Comparison of ENCODE assay signal across 8 mouse cellular contexts in genomic region chr5:142817524-142818434, GRCm38 (mm10). TPM values are rescaled to one million over a fixed set of nuclear protein-coding genes. Genes with fewer than 3 reads are reported as not detected.
DNase-seq lines count a peak whose midpoint lies in the region; ATAC-seq and TF ChIP-seq lines count a peak whose summit lies in the region.

Tnrc18 (minus strand) TSS chr5:142817662.

- peak within 1 kb of the TSS; percentile 99 for H3K4me3 ChIP-seq in brown adipose tissue, adult 24 weeks (ENCODE audit: insufficient read depth, low read depth, low read length)
- peak within 1 kb of the TSS; percentile 96 for H3K4me3 ChIP-seq in forebrain, embryonic 12.5 days (replicated peaks)
- H3K4me3 ChIP-seq in heart, embryonic 16.5 days (ENCODE audit: low read length): peak within 1 kb of the TSS; percentile 79
- peak within 1 kb of the TSS; percentile 59 to 67 for H3K4me3 ChIP-seq in liver, embryonic 14.5 days (ENCODE audit: insufficient read depth in 1 of 2, low read depth in 2 of 2, low read length in 2 of 2)
- peak within 1 kb of the TSS; percentile 98 for H3K4me3 ChIP-seq in neural tube, embryonic 11.5 days (ENCODE audit: low read depth, low read length)

- TF ChIP-seq CTCF in liver, embryonic 14.5 days (IDR thresholded peaks at IDR 0.05; ENCODE audit: low read depth): no peak

- TF ChIP-seq EP300 in liver, embryonic 14.5 days (IDR thresholded peaks at IDR 0.05; ENCODE audit: low read depth): no peak

- peak; percentile 87 to 89 for DNase-seq in B cell, adult 2 months
- peak; percentile 99 to 100 for DNase-seq in kidney, postnatal 36 days
- DNase-seq in liver, embryonic 14.5 days (ENCODE audit: low read depth in 3 of 3, low spot score in 3 of 3): peak; percentile 56 to 65 (median 60)
- DNase-seq in neural tube, embryonic 11.5 days (ENCODE audit: low spot score): peak; percentile 100
- DNase-seq in telencephalon, adult 2 months (ENCODE audit: low read depth, low spot score): peak; percentile 99

- H3K9me3 ChIP-seq in forebrain, embryonic 12.5 days: no peaks in the 10 kb centered on the region
- no peaks in the 10 kb centered on the region for H3K9me3 ChIP-seq in heart, embryonic 16.5 days (replicated peaks; ENCODE audit: control insufficient read depth, low read length)
- H3K9me3 ChIP-seq in liver, embryonic 14.5 days (ENCODE audit: control insufficient read depth, low read length): no peaks in the 10 kb centered on the region
- no peaks in the 10 kb centered on the region for H3K9me3 ChIP-seq in neural tube, embryonic 11.5 days (ENCODE audit: control insufficient read depth, low read length)

- no peaks in the 10 kb centered on the region for H3K27me3 ChIP-seq in forebrain, embryonic 12.5 days
- H3K27me3 ChIP-seq in heart, embryonic 16.5 days (ENCODE audit: control insufficient read depth, insufficient read depth, low read length): no peaks in the 10 kb centered on the region
- H3K27me3 ChIP-seq in liver, embryonic 14.5 days (ENCODE audit: control insufficient read depth, insufficient read depth, low read length): peaks cover 100% of the 10 kb centered on the region
- no peaks in the 10 kb centered on the region for H3K27me3 ChIP-seq in neural tube, embryonic 11.5 days (ENCODE audit: control insufficient read depth, insufficient read depth, low read length)

- H3K4me2 ChIP-seq in forebrain, embryonic 12.5 days: peak within 1 kb of the TSS; percentile 97
- peak within 1 kb of the TSS; percentile 92 for H3K4me2 ChIP-seq in heart, embryonic 16.5 days (ENCODE audit: low read depth, low read length)
- H3K4me2 ChIP-seq in liver, embryonic 14.5 days (ENCODE audit: low read depth): peak within 1 kb of the TSS; percentile 71
- H3K4me2 ChIP-seq in neural tube, embryonic 11.5 days (ENCODE audit: low read depth): peak within 1 kb of the TSS; percentile 96

- WGBS in forebrain, embryonic 12.5 days: under 1% methylated on average over 55 of the region's 56 CpGs
- WGBS in heart, embryonic 16.5 days: under 1% methylated on average over 55 of the region's 56 CpGs
- under 1% methylated on average over 55 of the region's 56 CpGs for WGBS in liver, embryonic 14.5 days (ENCODE audit: insufficient replicate concordance)
- WGBS in neural tube, embryonic 11.5 days: under 1% methylated on average over 55 of the region's 56 CpGs

- H3K27ac ChIP-seq in brown adipose tissue, adult 24 weeks (replicated peaks; ENCODE audit: low read depth, low read length): peak within 1 kb of the TSS; percentile 97
- H3K27ac ChIP-seq in forebrain, embryonic 12.5 days: peak within 1 kb of the TSS; percentile 100
- H3K27ac ChIP-seq in heart, embryonic 16.5 days (ENCODE audit: low read length): peak within 1 kb of the TSS; percentile 100
- peak within 1 kb of the TSS; percentile 67 for H3K27ac ChIP-seq in liver, embryonic 14.5 days
- peak within 1 kb of the TSS; percentile 100 for H3K27ac ChIP-seq in neural tube, embryonic 11.5 days (ENCODE audit: low read depth, low read length)

- peaks cover 15% of the 10 kb centered on the region for H3K36me3 ChIP-seq in forebrain, embryonic 12.5 days (replicated peaks)
- H3K36me3 ChIP-seq in heart, embryonic 16.5 days (ENCODE audit: control insufficient read depth, insufficient read depth): no peaks in the 10 kb centered on the region
- no peaks in the 10 kb centered on the region for H3K36me3 ChIP-seq in liver, embryonic 14.5 days (replicated peaks; ENCODE audit: control insufficient read depth, insufficient read depth, low read depth)
- H3K36me3 ChIP-seq in neural tube, embryonic 11.5 days (ENCODE audit: control insufficient read depth, insufficient read depth, low read length): no peaks in the 10 kb centered on the region

- ATAC-seq in forebrain, embryonic 12.5 days (ENCODE audit: low FRiP score): peak; percentile 81
- ATAC-seq in heart, embryonic 16.5 days (replicated peaks; ENCODE audit: extremely low read depth, insufficient read depth, low FRiP score): peak; percentile 64
- peak; percentile 66; the same call in 1 of the 2 replicates for ATAC-seq in liver, embryonic 14.5 days (ENCODE audit: insufficient read depth)
- peak; percentile 63 for ATAC-seq in neural tube, embryonic 11.5 days (ENCODE audit: insufficient read depth, low FRiP score, low TSS enrichment)

- H3K9ac ChIP-seq in forebrain, embryonic 12.5 days: peak within 1 kb of the TSS; percentile 100
- peak within 1 kb of the TSS; percentile 100 for H3K9ac ChIP-seq in heart, embryonic 16.5 days (ENCODE audit: low read length)
- peak within 1 kb of the TSS; percentile 69 for H3K9ac ChIP-seq in liver, embryonic 14.5 days (replicated peaks)
- H3K9ac ChIP-seq in neural tube, embryonic 11.5 days (ENCODE audit: low read length): peak within 1 kb of the TSS; percentile 100

- H3K4me1 ChIP-seq in brown adipose tissue, adult 24 weeks (ENCODE audit: control insufficient read depth, insufficient read depth, insufficient read length, low read length): peaks cover 5% of the 10 kb centered on the region
- peaks cover 19% of the 10 kb centered on the region for H3K4me1 ChIP-seq in forebrain, embryonic 12.5 days
- H3K4me1 ChIP-seq in heart, embryonic 16.5 days (ENCODE audit: control insufficient read depth, insufficient read depth, low read length): peaks cover 5% of the 10 kb centered on the region
- H3K4me1 ChIP-seq in liver, embryonic 14.5 days (replicated peaks; ENCODE audit: control insufficient read depth in 2 of 2, insufficient read depth in 2 of 2, low read length in 1 of 2): no peaks in the 10 kb centered on the region; a peak in 1 of 4 replicates
- H3K4me1 ChIP-seq in neural tube, embryonic 11.5 days (ENCODE audit: control insufficient read depth, insufficient read depth, low read length): peaks cover 6% of the 10 kb centered on the region

RNA-seq across cellular contexts. Expression of gene Tnrc18, which starts in this region (rescaled TPM):
- polyA plus RNA-seq in brown adipose tissue, adult 24 weeks (2012; ENCODE audit: insufficient read depth, insufficient read length, missing spikeins): 10.6 and 13.2 TPM in 2 replicates
- 56.8 and 64.6 TPM in 2 replicates for polyA plus RNA-seq in forebrain, embryonic 12.5 days (2016; fragmentation: Nextera tagmentation; extraction: Ambion mirVana)
- polyA plus RNA-seq in heart, embryonic 16.5 days (2015; fragmentation: Nextera tagmentation; extraction: Ambion mirVana): 17.6 and 18.6 TPM in 2 replicates
- polyA plus RNA-seq in liver, embryonic 14.5 days (2012; rRNA removed): 2.3 and 2.8 TPM in 2 replicates
- 2.9 and 3.4 TPM in 2 replicates for polyA plus RNA-seq in liver, embryonic 14.5 days (2014; fragmentation: Nextera tagmentation; extraction: Ambion mirVana)
- polyA plus RNA-seq in neural tube, embryonic 11.5 days (2014; fragmentation: Nextera tagmentation; extraction: Ambion mirVana): 32.5 and 34.7 TPM in 2 replicates

Comparison
In these comparisons a context has a peak if more than half of its experiments do, and no peak if none do; other contexts are left out.
1. Peak in every context shown above with its lines: DNase-seq, ATAC-seq, H3K4me3 ChIP-seq and H3K27ac ChIP-seq.